Mouse (Mus musculus) E14TG2a.4 (cell line): ENCODE measurements at regions not wholly inside any gene's neighbourhood (a gene's known extent, or its start where the extent isn't known, plus 50 kb on each side); places are given as distances from the start of the nearest gene placed in this dataset.

Experiments
- CTCF ChIP-seq: conservative IDR thresholded peaks from 2 replicates; pipeline ENCODE4 v1.5.1; 2014; ENCODE audit warnings: low read length
- NANOG ChIP-seq: IDR thresholded peaks from 2 replicates; pipeline ENCODE4 v1.6.1; 2014; ENCODE audit warnings: borderline replicate concordance, low read length, mixed read lengths
- POU5F1 ChIP-seq: IDR thresholded peaks from 2 replicates; pipeline ENCODE4 v1.6.1; 2014; ENCODE audit warnings: low read length, borderline replicate concordance

- no peak for TF ChIP-seq CTCF
- no peak for TF ChIP-seq POU5F1
- TF ChIP-seq NANOG: no peak
Measured at GRCm38 (mm10) chr1:177340232-177340631, 82.2 kb upstream of the Akt3 start.
